Mouse (Mus musculus) urinary bladder, postnatal 4 days (tissue): ENCODE data around the gene Itga9.

Experiments used
- DNase-seq, 2 experiments: peaks; one replicate each; pipeline ENCODE4 v3.0.0; 2021 to 2022; ENCODE audit warnings: low spot score in 2 of 2

Itga9 gene

DNA sequence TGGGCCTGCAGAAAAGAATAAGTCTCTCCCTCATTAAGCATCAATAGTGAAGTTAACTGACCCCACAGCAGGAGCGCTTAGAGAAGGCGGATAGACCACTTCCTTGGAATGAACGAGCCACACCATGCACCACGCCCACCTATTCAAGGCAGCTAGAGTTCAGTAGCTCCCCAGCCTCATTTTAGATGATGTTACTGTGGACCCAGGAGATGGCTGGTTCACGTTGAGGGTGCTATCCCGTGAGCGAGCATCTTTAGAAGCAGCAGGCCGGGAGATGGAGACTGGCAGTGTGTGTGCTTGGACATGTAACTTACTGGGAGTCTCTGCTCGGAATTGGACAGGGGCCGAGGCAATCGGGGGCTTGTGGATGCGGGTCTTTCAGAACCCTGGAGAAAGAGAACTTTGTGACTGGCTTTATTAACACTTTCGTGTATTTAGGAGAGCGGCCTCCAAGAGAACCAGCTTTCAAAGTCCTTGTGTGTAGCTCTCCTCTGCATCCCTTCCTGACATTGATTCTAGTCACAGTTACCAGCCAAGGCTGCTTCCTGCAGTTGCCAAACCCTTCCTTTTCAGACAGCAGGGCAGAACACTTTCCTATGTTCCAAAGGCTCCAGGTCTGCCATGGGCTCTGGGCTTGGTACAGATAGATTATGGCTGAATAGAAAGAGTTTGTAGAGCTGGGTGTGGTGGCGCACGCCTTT, 1.4 kb downstream of the Itga9 start:
- DNase-seq: no peak

- DNase-seq: no peak
Measured at GRCm38 (mm10) chr9:118608556-118608955, 2.1 kb downstream of the Itga9 start.

- no peak for DNase-seq
Measured at GRCm38 (mm10) chr9:118610060-118610459, 3.6 kb downstream of the Itga9 start.

DNA sequence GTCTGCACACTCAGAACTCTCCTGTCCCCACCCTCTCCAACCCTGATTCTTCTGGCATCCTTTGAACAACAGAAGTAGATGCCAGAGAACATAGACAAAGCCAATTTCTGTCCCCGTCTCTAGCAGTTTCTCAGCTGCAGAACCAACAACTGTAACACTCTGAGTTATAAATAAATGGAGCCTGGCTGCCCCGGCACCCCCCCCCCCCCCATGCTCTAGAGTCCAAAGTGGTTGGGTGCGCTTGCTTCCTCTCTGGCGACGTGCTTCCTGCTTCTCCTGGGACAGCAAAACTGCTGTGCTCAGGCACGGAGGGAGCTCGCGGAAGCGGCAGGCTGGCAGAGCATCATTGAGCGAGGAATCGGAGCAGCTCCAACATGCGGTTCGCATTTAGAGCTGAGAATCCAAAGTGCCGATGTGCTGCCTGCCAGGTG, 4.6 kb downstream of the Itga9 start:
- DNase-seq: no peak

GRCm38 (mm10) chr9:118611958-118612581, 5.6 kb downstream of the Itga9 start:
- DNase-seq: no peak

DNA sequence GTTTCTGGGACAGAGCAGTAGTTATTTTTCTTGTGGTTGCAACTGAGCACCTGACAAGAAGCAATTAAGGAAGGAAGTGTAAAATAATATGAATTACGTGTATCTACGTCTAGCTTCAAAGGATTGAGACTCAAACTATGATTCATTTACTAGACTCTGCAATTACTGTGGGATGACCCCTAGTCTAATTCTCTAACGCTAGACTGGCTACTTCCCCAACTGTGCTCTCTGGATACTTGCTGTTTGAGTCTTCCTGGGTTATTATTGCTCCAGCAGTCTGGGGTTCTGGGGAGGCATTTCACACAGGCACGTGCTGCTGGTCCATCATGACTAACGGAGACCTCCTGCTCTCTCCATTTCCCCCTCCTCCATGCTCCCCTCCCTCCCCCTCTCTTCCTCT, 10.7 kb downstream of the Itga9 start:
- no peak for DNase-seq

GRCm38 (mm10) chr9:118618732-118619250, 12.3 kb downstream of the Itga9 start:
- no peak for DNase-seq

- DNase-seq: no peak
Measured at GRCm38 (mm10) chr9:118620807-118621206, 14.3 kb downstream of the Itga9 start.

DNA sequence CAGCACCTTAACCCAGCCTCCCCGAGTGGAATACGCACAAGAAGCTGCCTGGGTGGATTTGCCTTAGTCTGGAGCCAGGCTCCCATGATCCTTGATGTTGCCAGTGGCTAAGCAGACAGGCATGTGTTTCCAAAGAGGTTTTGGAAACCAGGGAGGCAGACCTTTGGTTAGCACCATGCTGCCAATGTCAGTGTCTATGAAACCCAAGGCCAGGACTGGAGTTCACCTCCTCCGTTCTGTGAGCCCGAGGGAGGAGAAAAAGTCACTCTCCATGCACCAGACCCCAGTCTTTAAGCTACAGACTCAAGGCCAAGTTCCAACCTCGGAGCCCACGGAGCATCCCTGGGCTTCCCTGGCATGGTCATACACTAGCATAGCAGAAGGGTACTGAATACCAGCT, 15.2 kb downstream of the Itga9 start:
- DNase-seq: no peak

DNA sequence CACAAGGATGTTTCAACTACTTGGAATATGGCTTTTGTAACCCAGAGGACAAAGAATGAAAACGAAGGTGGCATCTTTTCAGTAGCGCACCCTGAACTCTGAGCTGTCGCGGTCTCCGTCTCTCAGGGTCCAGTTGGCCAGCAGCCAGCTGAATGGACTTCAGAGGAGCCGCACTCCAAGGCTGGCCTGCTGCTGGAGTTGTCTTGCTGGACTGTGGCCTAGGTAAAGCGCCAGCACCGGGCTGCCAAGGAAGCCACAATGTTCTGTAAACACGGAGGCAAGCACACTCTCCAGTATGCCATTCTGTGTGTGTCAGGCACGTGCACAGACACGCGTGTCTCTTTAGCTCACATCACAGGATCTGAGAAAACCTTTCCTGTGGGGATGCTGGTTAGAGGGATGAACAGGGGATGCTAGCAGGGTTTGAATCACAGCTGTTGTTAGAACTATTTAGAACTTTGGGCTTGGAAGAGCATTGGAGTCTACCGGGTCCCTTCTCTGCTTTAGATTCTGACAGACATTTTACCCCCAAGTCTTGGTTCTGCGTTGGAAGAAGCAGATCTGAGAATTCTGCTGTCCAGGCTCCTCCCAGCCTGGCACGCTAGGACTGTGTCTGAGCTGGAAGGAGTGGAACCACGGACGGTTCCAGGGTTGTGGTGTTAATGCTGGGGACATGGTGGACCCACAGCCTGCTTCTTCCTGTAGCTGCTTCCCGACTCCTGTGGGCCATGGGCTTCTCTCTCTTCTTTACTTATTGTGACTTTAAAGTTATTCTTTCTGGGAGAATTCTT, 16.1 kb downstream of the Itga9 start:
- no peak for DNase-seq

DNA sequence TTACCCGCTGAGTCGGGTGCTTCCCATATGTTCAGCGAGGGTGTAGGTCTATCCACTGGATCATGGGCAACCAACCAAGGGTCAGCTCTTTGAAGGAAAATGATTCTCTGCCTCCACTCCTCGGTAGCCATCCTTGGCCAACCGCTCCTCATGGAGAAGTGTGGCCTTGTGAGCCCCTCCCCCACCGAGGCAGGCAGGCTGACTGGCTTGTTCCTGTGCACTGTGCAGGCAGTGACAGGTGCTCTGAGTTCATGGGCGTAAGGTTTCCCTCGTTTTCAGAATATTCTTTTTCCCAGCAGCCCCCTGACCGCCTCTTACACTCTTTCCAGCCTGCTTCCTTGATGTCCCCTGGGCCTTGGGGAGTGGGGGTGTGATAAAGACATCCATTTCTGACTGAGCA, 17.0 kb downstream of the Itga9 start:
- no peak for DNase-seq

DNA sequence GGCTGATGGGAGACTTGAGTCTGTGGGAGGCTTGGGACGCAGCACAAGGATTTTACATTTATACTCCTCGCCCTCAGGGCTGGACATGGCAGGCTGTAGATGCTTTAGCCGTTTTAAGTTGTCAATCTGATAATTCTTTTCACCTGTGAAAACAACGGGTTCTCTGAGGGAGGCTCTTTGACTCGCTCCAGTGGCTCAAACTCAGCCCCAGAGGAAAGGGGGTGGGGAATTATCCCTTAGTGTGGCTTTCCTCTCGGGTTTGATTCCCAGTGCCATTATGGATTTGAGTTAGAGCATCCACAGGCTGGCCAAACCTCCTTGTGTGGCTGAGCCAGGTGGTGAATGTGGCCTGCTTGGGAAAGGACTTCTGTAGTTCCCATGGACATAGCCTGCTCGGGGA, 17.7 kb downstream of the Itga9 start:
- no peak for DNase-seq

- no peak for DNase-seq
Measured at GRCm38 (mm10) chr9:118629763-118630379, 23.4 kb downstream of the Itga9 start.

GRCm38 (mm10) chr9:118631775-118632757, 25.6 kb downstream of the Itga9 start:
- DNase-seq: no peak

DNA sequence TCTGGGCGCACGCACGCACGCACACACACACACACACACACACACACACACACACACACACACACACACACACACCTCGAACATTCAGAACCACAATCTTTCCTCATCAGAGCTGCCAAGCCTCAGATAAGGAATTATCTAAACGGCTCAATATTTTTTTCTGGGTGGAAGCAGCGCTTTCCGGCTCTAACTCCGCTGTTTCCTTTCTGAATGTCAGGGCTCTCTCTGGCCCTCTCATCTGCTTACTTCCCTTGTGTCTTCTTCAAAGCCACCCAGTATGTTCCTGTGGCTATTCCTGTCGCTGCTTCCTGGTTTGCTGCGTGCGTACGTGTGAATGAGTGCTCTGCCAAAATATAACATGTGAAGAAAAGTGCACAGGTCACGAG, 26.3 kb downstream of the Itga9 start:
- no peak for DNase-seq

DNA sequence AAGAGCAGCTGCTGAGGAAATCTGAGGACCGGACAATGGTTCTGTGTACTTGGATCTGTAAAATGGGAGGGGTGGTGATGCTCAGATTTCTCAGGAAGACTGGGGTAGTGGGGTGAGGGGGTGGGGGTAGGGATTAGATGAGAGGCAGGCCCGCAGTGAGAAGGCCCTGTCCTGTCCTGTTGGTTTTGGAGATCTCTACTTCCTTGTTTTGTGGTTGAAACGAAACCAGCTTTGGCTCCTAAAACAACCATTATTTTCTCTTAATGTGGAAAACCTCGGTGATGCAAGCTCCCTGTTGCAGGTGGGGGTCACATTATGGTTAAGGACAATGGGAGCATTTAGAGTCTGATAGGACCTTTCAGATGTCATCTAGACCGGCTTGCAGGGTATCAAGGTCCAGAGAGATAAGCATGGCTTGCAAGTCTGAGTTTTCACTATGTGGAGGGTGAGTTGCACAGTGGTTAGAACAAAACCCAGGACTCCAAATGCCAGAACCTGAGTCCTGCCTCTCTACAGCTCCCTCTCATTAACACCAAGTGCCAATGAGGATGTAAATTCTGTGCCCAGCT, 32.2 kb downstream of the Itga9 start:
- DNase-seq: no peak

DNA sequence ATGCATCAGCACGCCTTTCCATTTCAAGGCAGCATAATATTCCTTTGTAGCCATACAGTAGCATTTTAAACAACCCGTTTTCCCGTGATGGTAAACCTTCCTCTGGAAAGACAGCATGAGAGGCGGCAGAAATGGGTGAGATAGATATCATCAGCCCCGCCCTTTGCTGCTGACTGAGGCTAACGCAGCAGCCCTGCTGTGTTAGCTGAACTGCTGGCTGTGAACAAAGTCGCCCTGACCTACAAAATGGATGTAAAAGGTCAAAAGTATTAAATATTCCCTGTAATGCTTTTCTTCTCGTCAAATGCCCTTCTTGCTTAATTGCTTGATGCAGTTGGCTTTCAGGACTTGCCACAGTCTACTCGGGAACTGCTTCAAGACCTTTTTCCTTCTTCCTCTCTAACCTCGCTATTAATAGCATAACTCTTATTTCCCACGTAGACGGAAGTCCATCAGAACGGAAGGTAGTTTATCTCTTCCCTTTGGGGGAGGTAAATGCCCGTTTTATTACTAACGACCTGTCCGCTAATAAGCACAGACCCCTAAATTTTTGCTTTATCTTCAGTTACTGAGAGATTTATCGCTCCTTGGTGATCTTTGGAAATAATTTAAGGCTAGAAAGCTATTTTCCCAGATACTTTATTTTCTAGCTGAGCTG, 39.3 kb downstream of the Itga9 start:
- DNase-seq: no peak

DNA sequence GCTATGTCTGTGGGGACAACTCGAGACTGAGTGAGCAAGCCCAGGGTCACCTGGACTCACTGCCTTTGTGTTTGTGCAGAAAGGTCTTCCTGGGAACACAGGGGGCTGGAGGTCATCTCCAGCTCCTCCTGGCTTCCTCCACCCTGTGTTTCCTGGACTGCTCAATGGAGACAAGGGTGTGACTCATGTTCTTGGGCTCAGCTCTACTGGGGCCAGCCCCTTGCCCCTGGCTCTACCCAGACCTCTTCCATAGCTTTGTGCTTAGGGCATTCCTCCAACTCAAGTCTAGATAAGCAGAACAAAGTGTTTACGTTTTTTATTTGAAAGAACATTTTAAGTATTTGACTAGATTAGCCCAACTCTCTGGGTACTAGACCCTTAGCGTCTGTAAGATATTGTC, 41.0 kb downstream of the Itga9 start:
- no peak for DNase-seq

DNA sequence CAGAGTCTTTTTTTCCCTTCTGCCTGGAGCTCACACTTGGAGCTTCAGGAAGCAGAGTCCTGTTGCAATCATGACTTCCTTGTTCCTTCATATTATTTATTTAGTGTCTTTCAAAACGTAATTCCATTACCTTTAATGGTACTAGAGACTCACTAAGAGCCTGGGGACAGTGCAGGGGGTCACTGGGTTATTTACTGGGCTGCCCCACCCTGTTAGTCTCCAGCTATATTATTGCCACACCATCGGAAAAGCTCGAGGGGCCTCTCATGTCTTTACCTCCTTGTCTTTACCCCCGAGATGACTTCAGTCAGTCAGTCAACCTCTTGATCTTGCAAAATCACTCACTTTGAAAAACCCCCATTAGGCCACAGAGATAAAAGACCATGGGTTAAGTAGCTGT, 44.5 kb downstream of the Itga9 start:
- no peak for DNase-seq

DNA sequence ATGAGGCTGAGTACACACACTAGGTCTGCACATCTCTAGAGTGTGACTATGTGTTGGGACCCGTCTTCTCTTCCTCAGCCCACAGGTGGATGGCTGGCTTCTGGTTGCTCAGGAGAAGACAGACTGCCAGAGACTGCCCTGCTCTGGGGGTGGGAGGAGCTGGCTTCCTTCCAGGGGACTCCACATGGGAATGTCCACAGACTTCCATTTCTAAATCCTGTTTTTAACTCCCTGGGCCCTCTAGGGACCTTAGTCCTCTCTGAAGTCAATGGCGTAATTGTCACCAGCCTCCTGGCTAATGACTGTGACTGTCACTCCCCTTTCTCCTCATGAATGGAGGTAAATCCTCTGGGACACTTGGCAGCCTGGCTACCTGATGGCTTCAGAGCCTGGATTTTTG, 45.4 kb downstream of the Itga9 start:
- no peak for DNase-seq
